ENCODE assay signal across 1 mouse cellular context in genomic region chr15:8446435-8446834, GRCm38 (mm10).
A peak's percentile ranks its signal among the peaks of the same experiment; 100 is the strongest.
TF ChIP-seq lines count a peak whose summit lies in the region.

No protein-coding gene starts in this region.

TF ChIP-seq in CH12.LX, 34 proteins besides CTCF, POLR2A, EP300 and RAD21 (continued from another document):
- TF ChIP-seq ZNF384 (IDR thresholded peaks at IDR 0.05; ENCODE audit: low read depth, low read length): 0 out of 2 replicates have a peak, but pooled peaks have one; percentile 5
- no peak for TF ChIP-seq CHD1 (IDR thresholded peaks at IDR 0.05; ENCODE audit: low read depth, low read length)
- TF ChIP-seq MEF2A (IDR thresholded peaks at IDR 0.05; ENCODE audit: borderline replicate concordance, low read depth, low read length): no peak
- no peak for TF ChIP-seq CHD2 (IDR thresholded peaks at IDR 0.05; ENCODE audit: low read length)
- 0 out of 2 replicates have a peak, but pooled peaks have one; percentile 14 for TF ChIP-seq IRF4 (IDR thresholded peaks at IDR 0.05; ENCODE audit: low read depth, low read length)
- peak; percentile 84 for TF ChIP-seq BHLHE40 (IDR thresholded peaks at IDR 0.05; ENCODE audit: low read depth, low read length)
- TF ChIP-seq JUN (IDR thresholded peaks at IDR 0.05; ENCODE audit: insufficient read depth, low read depth, low read length): no peak
- 0 out of 2 replicates have a peak, but pooled peaks have one; percentile 1 for TF ChIP-seq TCF12 (IDR thresholded peaks at IDR 0.05; ENCODE audit: low read depth, low read length)
- TF ChIP-seq MXI1 (IDR thresholded peaks at IDR 0.05; ENCODE audit: low read depth, low read length): peak; percentile 65
- 0 out of 2 replicates have a peak, but pooled peaks have one; percentile 9 for TF ChIP-seq TBP (conservative IDR thresholded peaks at IDR 0.05; ENCODE audit: low read depth, low read length)
- TF ChIP-seq MAZ (IDR thresholded peaks at IDR 0.05; ENCODE audit: low read depth, low read length): peak; percentile 71
- no peak for TF ChIP-seq JUND (conservative IDR thresholded peaks at IDR 0.05; ENCODE audit: low read depth, low read length)
